Mouse (Mus musculus) intestine, embryonic 14.5 days (tissue): ENCODE data around the gene Mon2. TPM values are rescaled to one million over a fixed set of nuclear protein-coding genes. Genes with fewer than 3 reads are reported as not detected.

ENCODE experiments used
- ATAC-seq: fragments of 200-750 bp; cut with Nextera tagmentation; replicated peaks from 2 replicates; pipeline ENCODE4 v1.8.0; 2017; ENCODE audit warnings: low read depth, moderate number of reproducible peaks, moderate TSS enrichment, moderate library complexity; ENCODE audit not compliant: low FRiP score, low TSS enrichment
- DNase-seq: peaks from one replicate; pipeline ENCODE4 v3.0.0-alpha.2; 2018; ENCODE audit warnings: low spot score
- H3K27ac ChIP-seq: fragments of 300-500 bp; sonication (generic); 2 replicates; pipeline ENCODE4 v1.5.1; 2014; ENCODE audit warnings: low read depth, mild to moderate bottlenecking, control low read depth
- H3K27me3 ChIP-seq: fragments of 300-500 bp; sonication (generic); replicated peaks from 2 replicates; pipeline ENCODE4 v1.6.1; 2014; ENCODE audit warnings: low read length, control low read depth; ENCODE audit not compliant: control insufficient read depth, insufficient read depth
- H3K36me3 ChIP-seq: fragments of 300-500 bp; sonication (generic); 2 replicates; pipeline ENCODE4 v1.6.1; 2014; ENCODE audit warnings: low read length, control low read depth; ENCODE audit not compliant: control insufficient read depth, insufficient read depth
- H3K4me1 ChIP-seq: fragments of 300-500 bp; sonication (generic); replicated peaks from 2 replicates; pipeline ENCODE4 v1.6.1; 2014; ENCODE audit warnings: low read length, control low read depth, mixed read lengths; ENCODE audit not compliant: control insufficient read depth, insufficient read depth
- H3K4me2 ChIP-seq: fragments of 300-500 bp; sonication (generic); 2 replicates; pipeline ENCODE4 v1.6.1; 2014; ENCODE audit warnings: low read length
- H3K4me3 ChIP-seq: fragments of 300-500 bp; sonication (generic); 2 replicates; pipeline ENCODE4 v1.5.1; 2014; ENCODE audit warnings: low read depth, low read length, control low read depth, mixed read lengths
- H3K9ac ChIP-seq: fragments of 300-500 bp; sonication (generic); 2 replicates; pipeline ENCODE4 v1.6.1; 2014; ENCODE audit warnings: mild to moderate bottlenecking, low read length
- H3K9me3 ChIP-seq: fragments of 300-500 bp; sonication (generic); 2 replicates; pipeline ENCODE4 v1.6.1; 2016; ENCODE audit warnings: low read length, control low read depth; ENCODE audit not compliant: control insufficient read depth
- WGBS: fragments of 180-500 bp; shearing (Covaris S2); extraction: QIAGEN DNeasy Blood & Tissue Kit; methylation state at CpG from one replicate; pipeline ENCODE4 v1.1.7; 2014; 5-methylcytosine and 5-hydroxymethylcytosine counted together
- polyA plus RNA-seq: library from polyadenylated mRNA; unstranded; fragments of >200 nt; fragmentation: Nextera tagmentation; extraction: Ambion mirVana; gene quantifications from 2 replicates; pipeline ENCODE4 v1.2.1, GENCODE M21; 2014

The Mon2 gene
- 28.7 TPM in 2 replicates for polyA plus RNA-seq

GRCm38 (mm10) chr10:123076245-123077023 is at the start of gene Mon2:
Mon2 (minus strand) TSS chr10:123076505.
- Histone ChIP-seq H3K9me3 (no peaks in the 10 kb centered on the region), H3K27me3 (no peaks in the 10 kb centered on the region), H3K9ac (peak within 1 kb of the TSS; percentile 82), H3K27ac (peak within 1 kb of the TSS; percentile 75; the same call in 1 of the 2 replicates), H3K4me2 (peak within 1 kb of the TSS; percentile 81), H3K4me1 (peaks cover 19% of the 10 kb centered on the region), H3K4me3 (peak within 1 kb of the TSS; percentile 97), H3K36me3 (no peaks in the 10 kb centered on the region)
- ATAC-seq = peak; percentile 98
- DNase-seq = peak; percentile 93
- WGBS = under 1% methylated on average over 44 of the region's 58 CpGs

- WGBS = 94% methylated on average over 14 of the region's 14 CpGs
- no peak overlapping the region for H3K9ac ChIP-seq
- H3K27ac ChIP-seq = no peak overlapping the region
- ATAC-seq = no peak
- peaks cover 90% of the 10 kb centered on the region for H3K36me3 ChIP-seq
- no peaks in the 10 kb centered on the region for H3K9me3 ChIP-seq
- no peak overlapping the region for H3K4me3 ChIP-seq
- no peak overlapping the region for H3K4me2 ChIP-seq
- no peaks in the 10 kb centered on the region for H3K27me3 ChIP-seq
- H3K4me1 ChIP-seq = no peaks in the 10 kb centered on the region
- no peak for DNase-seq
Measured at GRCm38 (mm10) chr10:123120666-123121392, 44.5 kb upstream of the Mon2 start.

- no peak overlapping the region for H3K27ac ChIP-seq
- no peak for DNase-seq
- no peak overlapping the region for H3K4me3 ChIP-seq
- no peak for ATAC-seq
- no peaks in the 10 kb centered on the region for H3K27me3 ChIP-seq
- peaks cover 91% of the 10 kb centered on the region for H3K36me3 ChIP-seq
- no peaks in the 10 kb centered on the region for H3K9me3 ChIP-seq
- no peak overlapping the region for H3K4me2 ChIP-seq
- WGBS = 85% methylated on average over 14 of the region's 14 CpGs
- no peak overlapping the region for H3K9ac ChIP-seq
- H3K4me1 ChIP-seq = no peaks in the 10 kb centered on the region
Measured at GRCm38 (mm10) chr10:123116861-123117260, 40.6 kb upstream of the Mon2 start.

GRCm38 (mm10) chr10:123113466-123113865 is 37.2 kb upstream of the Mon2 start:
- no peak overlapping the region for H3K27ac ChIP-seq
- no peaks in the 10 kb centered on the region for H3K9me3 ChIP-seq
- H3K4me1 ChIP-seq = no peaks in the 10 kb centered on the region
- no peak overlapping the region for H3K9ac ChIP-seq
- 90% methylated on average over 8 of the region's 8 CpGs for WGBS
- ATAC-seq = no peak
- no peak for DNase-seq
- no peak overlapping the region for H3K4me2 ChIP-seq
- no peaks in the 10 kb centered on the region for H3K27me3 ChIP-seq
- H3K4me3 ChIP-seq = no peak overlapping the region
- H3K36me3 ChIP-seq = peaks cover 68% of the 10 kb centered on the region

GRCm38 (mm10) chr10:123112787-123113168 is 36.5 kb upstream of the Mon2 start:
- no peak overlapping the region for H3K4me2 ChIP-seq
- peaks cover 61% of the 10 kb centered on the region for H3K36me3 ChIP-seq
- ATAC-seq (no peak), DNase-seq (no peak)
- no peak overlapping the region for H3K9ac ChIP-seq
- no peak overlapping the region for H3K4me3 ChIP-seq
- H3K4me1 ChIP-seq = no peaks in the 10 kb centered on the region
- no peaks in the 10 kb centered on the region for H3K27me3 ChIP-seq
- WGBS = 86% methylated on average over 9 of the region's 9 CpGs
- H3K27ac ChIP-seq = no peak overlapping the region
- H3K9me3 ChIP-seq = no peaks in the 10 kb centered on the region

GRCm38 (mm10) chr10:123112056-123112786 is 35.9 kb upstream of the Mon2 start:
- WGBS = 79% methylated on average over 11 of the region's 11 CpGs
- no peak overlapping the region for H3K4me3 ChIP-seq
- H3K36me3 ChIP-seq = peaks cover 55% of the 10 kb centered on the region
- DNase-seq (no peak), ATAC-seq (no peak)
- no peak overlapping the region for H3K27ac ChIP-seq
- H3K9ac ChIP-seq = no peak overlapping the region
- H3K27me3 ChIP-seq = no peaks in the 10 kb centered on the region
- H3K4me2 ChIP-seq = no peak overlapping the region
- H3K4me1 ChIP-seq = no peaks in the 10 kb centered on the region
- H3K9me3 ChIP-seq = no peaks in the 10 kb centered on the region

GRCm38 (mm10) chr10:123110548-123110947 is 34.2 kb upstream of the Mon2 start:
- DNase-seq (no peak), ATAC-seq (peak; percentile 59; the same call in 1 of the 2 replicates)
- Histone ChIP-seq H3K9me3 (no peaks in the 10 kb centered on the region), H3K9ac (no peak overlapping the region), H3K36me3 (peaks cover 39% of the 10 kb centered on the region), H3K27ac (no peak overlapping the region), H3K4me3 (no peak overlapping the region), H3K4me1 (no peaks in the 10 kb centered on the region), H3K4me2 (no peak overlapping the region), H3K27me3 (no peaks in the 10 kb centered on the region)
- 86% methylated on average over 11 of the region's 11 CpGs for WGBS

- H3K4me2 ChIP-seq = no peak overlapping the region
- no peak for ATAC-seq
- H3K27me3 ChIP-seq = no peaks in the 10 kb centered on the region
- no peak for DNase-seq
- no peak overlapping the region for H3K27ac ChIP-seq
- no peaks in the 10 kb centered on the region for H3K9me3 ChIP-seq
- 84% methylated on average over 1 of the region's 1 CpGs for WGBS
- H3K9ac ChIP-seq = no peak overlapping the region
- H3K4me3 ChIP-seq = no peak overlapping the region
- H3K36me3 ChIP-seq = peaks cover 20% of the 10 kb centered on the region
- no peaks in the 10 kb centered on the region for H3K4me1 ChIP-seq
Measured at GRCm38 (mm10) chr10:123108527-123108926, 32.2 kb upstream of the Mon2 start.
